Mouse (Mus musculus) left cerebral cortex, postnatal 10 days (tissue): ENCODE measurements around the gene Ccdc121. TPM values are rescaled to one million over a fixed set of nuclear protein-coding genes. Genes with fewer than 3 reads are reported as not detected.
"Not testable (repeated sequence)": the region's sequence is repeated elsewhere in the genome, so short reads cannot be mapped to it uniquely, and the experiment has no call there.

Experiments used
- DNase-seq, 2 experiments: peaks; one replicate each; pipeline ENCODE4 v3.0.0; 2021 to 2022; ENCODE audit warnings: low spot score in 2 of 2, mixed read lengths in 1 of 2; ENCODE audit errors: extremely low spot score in 1 of 2
- intact Hi-C: fragments of 180-260 bp; cut with DNase I; formaldehyde crosslinking; loops from one replicate; pipeline ENCODE4 v1.15.1; 2025
- total RNA-seq, 2 experiments: library from RNA; stranded (reverse); gene quantifications; 2 replicates each; pipeline ENCODE4 v1.2.3; 2021

Ccdc121 gene
- total RNA-seq, 2 experiments from 2014 or later = 0.18 to 0.66 TPM

DNA sequence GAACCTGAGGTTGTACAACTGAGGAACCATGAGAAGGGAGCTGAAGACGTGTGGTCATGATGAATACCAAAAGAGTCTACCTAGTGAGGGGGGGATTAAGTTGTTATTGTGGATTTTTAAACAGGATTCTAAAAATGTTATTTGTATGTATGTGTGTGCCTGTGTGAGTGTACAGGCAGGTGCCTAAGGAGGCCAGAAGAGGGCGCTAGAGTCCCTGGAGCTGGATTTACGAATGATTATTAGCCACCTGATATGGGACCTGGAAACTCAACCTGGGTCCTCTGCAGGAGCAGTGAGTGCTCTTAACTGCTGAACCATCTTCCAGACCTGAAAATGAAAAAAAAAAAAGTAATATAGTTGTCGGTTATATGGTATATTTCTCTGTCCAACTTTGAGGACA is 7.9 kb upstream of the Ccdc121 start:
- intact Hi-C loops = no loop called here
- DNase-seq = no peak

DNA sequence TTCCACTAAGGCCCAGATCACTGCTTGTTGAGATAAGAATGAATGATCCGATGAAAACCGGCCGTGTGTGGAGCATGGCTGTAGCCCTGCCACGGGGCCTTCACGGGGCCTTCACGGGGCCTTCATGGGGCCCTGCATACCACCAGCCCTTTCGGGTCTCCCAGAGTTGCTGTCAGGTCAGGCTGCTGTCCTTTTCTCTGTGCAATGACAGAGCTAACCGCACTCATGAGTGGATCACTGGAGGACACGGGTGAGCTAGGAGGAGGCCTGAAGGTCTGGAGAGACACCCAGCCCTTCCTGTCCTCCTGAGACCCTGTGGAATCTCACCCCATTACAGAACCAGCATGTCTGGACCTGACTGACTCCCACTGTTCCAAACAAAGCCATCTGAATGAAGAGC is 6.8 kb upstream of the Ccdc121 start:
- no peak for DNase-seq
- intact Hi-C loops = no loop called here

DNA sequence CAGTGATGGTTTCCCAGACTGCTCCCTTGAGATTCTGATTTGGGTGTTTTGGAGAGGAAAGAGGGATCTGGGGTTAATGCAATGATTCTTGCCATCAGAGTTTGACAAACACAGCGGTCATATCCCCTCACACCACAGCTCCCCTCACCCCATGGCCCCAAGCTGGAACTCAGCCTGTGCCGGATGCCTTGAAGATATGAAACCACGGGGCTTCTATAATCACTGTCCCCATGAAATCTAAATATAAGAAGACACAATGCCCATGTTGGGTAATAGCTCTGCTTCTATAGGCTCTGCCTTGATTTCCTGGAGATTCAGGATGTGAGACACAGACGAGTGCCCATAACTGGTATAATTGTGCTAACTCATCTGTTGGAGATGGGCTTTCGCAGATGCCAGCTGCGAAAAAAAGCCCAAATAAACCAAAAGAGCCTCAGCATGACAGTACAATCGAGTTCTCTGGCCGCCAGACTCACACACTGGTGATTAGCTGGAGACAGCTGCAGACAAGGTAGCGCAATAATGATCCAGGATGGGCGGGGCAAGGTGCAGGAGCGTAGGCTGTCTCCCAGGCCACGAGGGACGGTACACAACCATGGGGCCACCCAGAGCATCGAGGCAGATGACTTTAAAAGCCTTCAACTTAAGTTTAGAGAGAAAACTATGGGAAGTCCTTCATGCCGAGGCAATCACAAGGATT is 1.3 kb upstream of the Ccdc121 start:
- intact Hi-C loops = no loop called here
- no peak for DNase-seq

DNA sequence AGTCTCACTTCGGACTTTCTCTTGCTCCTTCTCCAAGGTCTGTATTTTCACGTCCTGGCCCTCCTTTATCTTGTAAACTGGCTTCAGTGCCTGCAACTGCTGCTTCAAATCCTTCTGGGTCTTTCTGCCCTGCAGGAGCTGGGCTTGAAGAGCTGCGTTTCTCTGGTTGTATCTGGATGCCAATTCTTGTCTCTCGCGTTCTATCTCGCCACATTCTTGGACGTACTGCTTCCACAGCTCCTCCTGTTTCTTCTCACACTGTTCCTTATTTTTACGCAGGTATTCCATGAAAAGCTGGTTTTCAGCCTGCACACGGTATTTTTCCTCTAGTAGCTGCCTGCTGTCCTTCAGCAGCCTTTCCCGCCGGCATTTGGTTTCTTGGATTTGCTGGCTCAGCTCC is 396 bp downstream of the Ccdc121 start:
- intact Hi-C loops, DNase-seq: not testable (repeated sequence)

DNA sequence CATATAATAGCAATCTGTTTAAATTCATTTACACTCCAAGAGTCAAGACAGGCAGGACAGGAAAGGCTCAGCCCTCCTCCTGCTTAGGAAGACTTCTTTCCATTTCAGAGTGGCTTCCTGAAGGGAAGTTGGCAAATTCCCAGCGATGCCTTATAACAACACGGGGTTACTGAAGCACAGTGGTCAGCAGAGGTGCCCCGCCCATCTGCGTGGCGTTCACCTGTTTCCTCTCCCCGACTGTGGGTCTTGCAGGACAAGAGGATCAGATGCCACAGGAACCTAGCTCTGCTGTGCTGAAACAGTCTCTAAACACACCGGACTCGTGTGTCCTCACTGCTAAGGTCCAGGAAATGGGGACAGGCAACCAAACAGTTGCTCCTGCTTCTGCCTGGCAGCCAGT is 5.9 kb downstream of the Ccdc121 start:
- intact Hi-C loops = no loop called here
- no peak for DNase-seq

DNA sequence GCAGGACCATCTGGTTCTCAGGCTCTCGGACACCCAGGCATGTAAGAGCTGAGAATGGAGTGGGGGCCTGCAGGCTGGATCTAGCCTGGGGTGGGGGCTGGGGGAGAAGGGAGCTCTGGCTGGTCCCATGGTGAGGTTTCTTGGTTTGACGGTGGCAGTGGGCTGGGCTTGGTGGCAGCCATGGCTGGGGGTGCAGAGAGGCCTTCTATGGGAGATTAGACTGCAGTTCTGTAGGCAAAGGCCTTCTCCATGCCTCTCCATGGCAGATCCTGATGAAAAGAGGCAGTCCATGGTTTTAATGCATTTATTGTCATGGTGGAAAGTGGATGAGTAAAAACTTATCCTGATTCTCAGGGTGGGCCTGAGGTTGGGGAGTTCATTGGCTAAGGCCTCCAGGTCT is 7.8 kb downstream of the Ccdc121 start:
- intact Hi-C loops = no loop called here
- DNase-seq = no peak

DNA sequence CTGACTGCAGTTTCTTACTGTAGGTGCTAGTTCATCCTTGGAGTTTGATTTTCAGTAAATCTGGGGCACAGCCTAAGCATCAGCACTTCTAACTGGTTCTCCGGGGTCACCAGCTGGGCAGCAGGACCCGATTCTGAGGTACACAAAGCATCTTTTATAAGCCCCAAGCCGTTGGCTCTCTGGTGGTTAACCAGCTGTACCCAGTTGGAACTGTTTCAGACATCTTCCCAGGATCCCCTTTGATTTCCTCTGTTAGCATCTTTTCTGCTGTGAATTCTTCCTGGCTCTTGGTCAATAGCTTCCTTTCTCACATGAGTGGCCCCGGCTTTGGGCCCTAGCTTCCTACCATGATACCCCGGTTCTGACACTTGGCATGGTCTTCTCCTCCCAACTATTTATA is 26.6 kb downstream of the Ccdc121 start:
- intact Hi-C loops = no loop called here
- peak in 1 of 2 experiments; percentile 47 for DNase-seq

DNA sequence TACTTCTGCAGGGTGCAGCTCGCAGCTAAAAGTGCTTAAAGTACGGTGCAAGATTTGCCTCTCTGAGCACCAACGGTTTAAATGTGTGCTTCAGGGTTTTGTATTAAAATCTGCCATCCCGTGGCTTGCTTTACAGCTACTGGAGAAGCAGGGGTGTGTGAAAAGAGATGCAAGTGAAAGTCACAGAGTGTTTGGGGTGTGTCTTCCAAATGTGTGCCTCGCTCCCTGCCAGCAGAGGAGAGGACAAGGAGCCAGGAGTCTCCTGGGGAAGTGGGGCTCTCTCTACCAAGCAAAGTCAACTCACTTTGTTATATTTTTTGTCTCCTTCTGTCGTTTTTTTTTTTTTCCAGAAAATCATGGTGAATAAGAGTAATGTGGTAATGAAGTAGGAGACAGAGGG is 34.7 kb downstream of the Ccdc121 start:
- DNase-seq = no peak

DNA sequence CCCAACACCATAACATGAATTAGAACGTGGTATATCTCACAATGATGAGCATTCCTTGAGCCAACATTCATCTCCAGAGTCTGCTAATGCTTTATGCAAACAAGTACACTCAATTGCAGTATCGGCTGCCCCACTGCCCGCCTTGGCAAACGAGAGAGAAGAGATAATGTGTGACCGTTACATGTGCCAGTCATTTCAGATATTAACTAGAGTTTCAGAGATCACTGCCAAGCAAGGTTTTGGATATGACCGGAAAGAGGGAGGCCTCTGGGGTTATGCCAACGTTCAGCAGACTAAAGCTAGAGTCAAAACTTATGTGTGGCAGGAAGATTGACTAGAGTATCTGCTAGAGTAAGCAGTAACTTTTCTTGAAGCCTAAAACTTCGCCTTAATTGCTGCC is 35.1 kb downstream of the Ccdc121 start:
- intact Hi-C loops = no loop called here
- no peak for DNase-seq

More for the DNA sequence above, 34.7 kb downstream of the Ccdc121 start:
- intact Hi-C loops = no loop called here

DNA sequence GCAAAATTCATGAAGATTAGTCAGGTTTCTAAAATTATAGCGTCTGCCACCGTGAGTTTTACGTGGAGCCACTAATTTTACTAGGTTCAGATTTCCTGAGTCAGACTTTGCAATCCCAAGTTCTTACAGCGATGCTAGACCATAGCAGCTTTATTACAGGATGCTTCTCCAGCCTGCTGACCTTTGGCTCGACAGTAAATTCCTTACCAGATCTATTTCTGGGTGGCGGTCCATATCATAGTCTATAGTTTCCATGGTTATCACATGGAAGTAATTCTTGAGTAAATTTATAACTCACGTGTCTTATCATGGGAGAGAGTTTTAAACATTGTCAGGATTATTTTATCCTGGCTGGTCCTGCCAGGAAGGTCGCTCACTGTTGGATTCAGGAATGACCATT is 41.8 kb downstream of the Ccdc121 start:
- intact Hi-C loops = loop anchor here (10.0 kb wide), 1 partner anchor 75 kb away; no protein-coding TSS in a partner anchor

DNA sequence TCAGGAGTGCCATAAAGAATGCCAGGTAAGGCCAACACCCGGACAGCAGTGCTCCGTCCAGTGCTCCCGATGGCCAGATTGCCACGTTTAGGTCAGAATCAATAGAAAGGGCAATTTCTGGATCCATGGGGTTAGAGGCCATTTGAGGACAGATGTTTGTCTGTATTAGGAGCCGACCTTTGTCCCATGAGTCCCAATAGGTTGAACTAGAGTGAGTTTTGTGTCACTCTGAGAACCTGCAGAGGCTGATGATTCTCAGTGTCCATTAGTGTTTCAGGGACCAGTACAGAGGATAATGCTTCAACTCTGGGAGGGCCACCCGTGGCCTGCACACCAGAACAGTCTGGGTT is 44.0 kb downstream of the Ccdc121 start:
- no peak for DNase-seq
- intact Hi-C loops = loop anchor here (10.0 kb wide), 1 partner anchor 78 kb away; no protein-coding TSS in a partner anchor

More for the DNA sequence above, 41.8 kb downstream of the Ccdc121 start:
- no peak for DNase-seq

DNA sequence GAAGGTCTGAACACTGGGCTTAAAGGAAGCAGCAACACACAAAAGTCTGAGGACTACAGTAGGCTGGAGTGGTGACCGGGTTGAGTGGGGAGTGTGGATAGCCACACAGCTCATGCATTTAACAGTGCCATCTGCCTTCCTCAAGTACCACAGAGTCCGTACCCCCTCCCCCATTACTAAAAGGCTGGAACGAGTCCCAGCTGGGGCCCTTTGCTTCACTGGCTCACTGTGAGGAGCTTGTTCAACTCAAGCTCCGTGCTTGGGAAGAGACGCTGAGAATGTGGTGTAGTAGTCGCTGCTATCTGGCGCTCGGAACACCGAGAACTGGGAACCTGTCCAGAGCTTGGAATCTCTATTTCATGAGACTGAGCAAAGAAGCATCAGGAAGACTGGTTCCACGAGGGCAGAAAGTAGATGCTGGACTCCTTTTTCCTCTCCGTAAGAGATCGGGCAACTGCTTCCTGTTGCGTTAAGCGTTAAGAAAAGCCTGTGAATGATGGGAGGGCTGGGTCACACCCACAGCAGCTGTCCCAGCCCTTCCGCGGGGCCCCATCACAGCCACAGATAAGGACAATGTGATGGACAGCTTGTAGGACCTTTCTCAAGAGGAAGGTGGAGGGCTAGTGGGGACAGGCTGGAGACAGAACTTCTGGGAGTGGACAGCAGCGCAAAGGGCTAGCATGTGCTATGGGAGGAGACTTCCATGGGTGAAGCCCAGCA is 44.5 kb downstream of the Ccdc121 start:
- peak; percentile 64 to 65 for DNase-seq
- intact Hi-C loops = loop anchor here (10.0 kb wide), 1 partner anchor 78 kb away; no protein-coding TSS in a partner anchor

DNA sequence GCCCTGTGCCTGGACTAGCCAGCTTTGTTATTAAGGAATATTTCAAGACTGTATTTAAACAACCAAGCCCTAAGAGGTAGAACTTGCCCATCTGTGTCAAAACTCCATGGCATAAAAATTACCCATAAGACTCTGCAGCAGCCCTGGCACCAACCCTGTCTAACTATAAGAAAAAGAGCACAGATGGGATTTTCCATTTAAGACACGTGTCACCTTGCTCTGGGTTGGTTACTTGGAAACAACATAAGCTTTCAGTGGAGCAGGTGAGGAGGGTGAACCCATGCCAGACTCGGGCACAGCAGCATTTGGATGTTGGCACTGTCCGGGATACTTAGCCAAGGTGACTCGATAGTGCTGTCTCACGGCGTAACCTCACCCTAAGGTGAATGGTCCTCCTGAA is 45.2 kb downstream of the Ccdc121 start:
- no peak for DNase-seq
- intact Hi-C loops = loop anchor here (10.0 kb wide), 1 partner anchor 79 kb away; no protein-coding TSS in a partner anchor

DNA sequence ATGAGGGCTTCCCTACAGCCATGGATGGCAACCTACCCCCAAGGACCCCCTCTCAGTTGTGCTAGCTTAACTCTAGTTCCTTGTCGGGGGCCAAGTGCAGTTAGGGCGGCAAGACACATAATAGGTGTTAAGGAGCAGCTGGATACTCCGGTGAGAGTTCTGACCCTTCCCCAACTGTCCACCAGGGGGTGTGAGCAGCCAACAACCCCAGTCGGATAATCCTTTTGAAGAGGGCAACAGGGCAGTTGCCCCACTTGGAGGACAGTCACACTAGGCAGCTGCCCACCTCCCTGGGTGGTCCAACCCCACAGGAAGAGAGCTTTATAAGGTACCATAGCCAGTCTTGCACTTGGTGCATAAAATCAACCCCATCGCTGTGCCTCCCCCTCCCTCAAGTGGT is 46.2 kb downstream of the Ccdc121 start:
- intact Hi-C loops = loop anchor here (10.0 kb wide), 1 partner anchor 80 kb away; no protein-coding TSS in a partner anchor

DNA sequence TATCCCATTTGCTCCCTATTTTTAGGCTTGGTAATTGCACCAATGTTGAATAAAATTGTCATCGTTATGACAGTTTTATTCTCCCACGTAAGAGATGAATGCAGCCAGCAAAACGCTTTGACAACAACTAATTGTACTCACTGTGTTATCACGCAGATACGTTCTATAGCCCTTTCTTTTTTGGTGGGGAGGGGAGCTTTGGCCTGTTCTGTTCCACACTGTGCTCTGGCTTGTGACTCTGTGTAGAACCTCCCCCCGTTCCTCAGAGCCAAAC is 48.4 kb downstream of the Ccdc121 start:
- DNase-seq = no peak
- intact Hi-C loops = loop anchor here (10.0 kb wide), 1 partner anchor 82 kb away; no protein-coding TSS in a partner anchor

More for the DNA sequence above, 46.2 kb downstream of the Ccdc121 start:
- no peak for DNase-seq

DNA sequence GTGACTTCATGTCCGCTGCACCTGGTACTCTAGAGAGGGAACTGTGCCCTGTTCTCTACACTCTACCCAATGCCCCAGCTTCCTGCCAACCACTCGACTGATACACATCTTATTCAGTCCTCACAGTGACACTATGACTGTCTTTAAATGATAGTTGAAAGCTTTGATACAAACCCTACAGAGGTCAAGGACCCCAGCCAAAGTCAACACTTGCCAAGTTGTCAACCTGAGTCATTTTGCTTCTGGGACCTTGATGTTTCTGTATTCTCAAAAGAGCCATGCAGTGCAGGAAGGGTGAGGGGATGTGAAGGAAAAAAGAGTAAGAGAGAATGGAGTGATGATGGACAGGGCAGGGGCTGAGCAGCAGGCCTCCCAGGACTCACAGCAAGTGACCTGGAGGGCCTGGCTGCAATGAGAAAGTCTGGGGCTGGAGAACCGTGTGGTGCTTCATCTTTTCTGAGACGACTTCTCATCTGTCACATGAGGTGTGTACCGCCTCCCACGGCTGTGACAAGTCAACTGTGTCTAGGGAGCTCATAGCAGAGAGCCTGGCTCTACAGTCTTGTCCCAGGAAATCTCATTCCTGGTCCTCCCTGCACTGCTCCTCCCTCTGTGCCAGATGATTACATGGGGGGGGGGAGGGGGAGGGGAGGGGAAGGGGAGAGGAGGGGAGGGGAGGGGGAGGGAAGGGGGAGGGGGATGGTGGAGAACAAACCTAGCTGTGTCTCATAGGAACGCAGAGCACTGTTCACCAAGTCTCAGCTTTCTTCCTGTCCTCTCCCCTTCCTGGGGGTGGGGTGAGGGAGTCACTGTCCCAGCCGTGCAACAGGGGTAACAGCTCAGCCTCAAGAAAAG is 49.0 kb downstream of the Ccdc121 start:
- intact Hi-C loops = loop anchor here (10.0 kb wide), 1 partner anchor 83 kb away; no protein-coding TSS in a partner anchor
- no peak for DNase-seq

DNA sequence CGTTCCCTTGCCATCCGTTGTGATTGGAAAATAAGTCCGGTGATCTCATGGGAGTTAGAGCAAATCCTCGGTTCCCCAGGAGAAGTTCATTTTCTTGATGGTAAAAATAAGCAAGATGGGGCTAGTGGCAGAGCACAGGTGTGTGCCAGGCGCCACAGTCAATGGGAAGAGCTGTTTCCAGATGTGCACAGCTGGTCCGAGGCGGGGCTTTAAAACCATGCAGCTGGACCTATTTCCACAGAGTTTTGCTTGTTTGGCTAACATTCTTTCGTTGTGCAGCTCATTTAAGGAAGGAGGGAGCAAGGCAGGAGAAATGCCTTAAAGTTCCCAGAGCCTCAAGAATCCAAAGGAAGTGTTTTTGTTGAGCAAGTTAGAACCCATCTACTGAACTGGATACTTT is 49.8 kb downstream of the Ccdc121 start:
- intact Hi-C loops = loop anchor here (10.0 kb wide), 1 partner anchor 83 kb away; no protein-coding TSS in a partner anchor
- no peak for DNase-seq

DNA sequence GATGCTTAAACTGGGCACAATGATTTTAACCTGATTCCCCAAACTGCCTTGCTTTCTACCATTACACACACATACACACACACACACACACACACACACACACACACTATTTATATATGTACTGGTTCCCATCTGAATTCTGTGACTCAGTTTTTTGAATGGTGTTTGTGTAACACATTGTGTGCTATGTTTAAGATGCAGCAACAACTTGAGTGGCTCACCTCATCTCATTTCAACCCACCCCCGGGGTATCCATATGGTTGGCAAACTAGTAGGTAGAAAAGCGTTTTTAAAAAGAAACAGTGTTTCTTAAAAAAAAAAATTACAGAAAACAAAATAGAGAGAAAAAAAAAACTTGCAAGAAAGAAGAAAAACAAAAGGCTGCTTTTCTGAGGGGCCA is 51.0 kb downstream of the Ccdc121 start:
- intact Hi-C loops = loop anchor here (10.0 kb wide), 1 partner anchor 85 kb away; no protein-coding TSS in a partner anchor
- DNase-seq = no peak
